9 mouse cellular contexts compared by ENCODE assay signal in genomic region chr2:152847057-152847814, GRCm38 (mm10). TPM values are rescaled to one million over a fixed set of nuclear protein-coding genes. Genes with fewer than 3 reads are reported as not detected.
DNase-seq lines count a peak whose midpoint lies in the region; ATAC-seq and TF ChIP-seq lines count a peak whose summit lies in the region.
"Had no signal": no experiment of that assay in that cellular context is flagged by ENCODE, and none has a peak within 500 bp of the region (broad histone marks: within the 10 kb centered on the region; RNA-seq: fewer than 3 reads in every experiment).

No protein-coding gene starts in this region.

- peak overlapping the region; percentile 55 for H3K4me2 ChIP-seq in intestine, postnatal 0 days (replicated peaks; ENCODE audit: low read depth)
- H3K4me2 ChIP-seq in neural tube, embryonic 12.5 days (replicated peaks), result peak overlapping the region; percentile 74

- no peak for DNase-seq in layer of hippocampus, adult 2 months (ENCODE audit: low spot score in 2 of 2)
- no peak for DNase-seq in layer of hippocampus, postnatal 25 days (ENCODE audit: extremely low spot score in 1 of 2, low spot score in 1 of 2)
- no peak for DNase-seq in ovary, postnatal 14 days (ENCODE audit: low spot score)
- no peak for DNase-seq in urinary bladder, postnatal 10 days (ENCODE audit: low spot score)

- whole genome bisulfite sequencing in intestine, postnatal 0 days, result 12% methylated on average over 3 of the region's 3 CpGs
- WGBS in neural tube, embryonic 12.5 days, result 20% methylated on average over 3 of the region's 3 CpGs

- H3K4me3 ChIP-seq in layer of hippocampus, adult 2 months, result peak overlapping the region; percentile 39
- H3K4me3 ChIP-seq in erythroblast, embryonic 14.5 days (replicated peaks), result peak overlapping the region; percentile 78
- peak overlapping the region; percentile 73; the same call in 1 of the 2 replicates for H3K4me3 ChIP-seq in intestine, postnatal 0 days (ENCODE audit: low read depth, low read length)
- H3K4me3 ChIP-seq in neural tube, embryonic 12.5 days, result no peak overlapping the region

- no peak for ATAC-seq in intestine, postnatal 0 days
- ATAC-seq in neural tube, embryonic 12.5 days (ENCODE audit: low FRiP score, low read depth), result peak; percentile 11; the same call in 1 of the 2 replicates
- ATAC-seq in megakaryocyte progenitor cell, adult 5-6 weeks (replicated peaks; ENCODE audit: poor library complexity), result no peak

- H3K4me1 ChIP-seq in erythroblast, embryonic 14.5 days (ENCODE audit: control insufficient read depth), result peaks cover 28% of the 10 kb centered on the region
- H3K4me1 ChIP-seq in intestine, postnatal 0 days (replicated peaks; ENCODE audit: control insufficient read depth, insufficient read depth, low read length), result no peaks in the 10 kb centered on the region
- H3K4me1 ChIP-seq in neural tube, embryonic 12.5 days, result peaks cover 16% of the 10 kb centered on the region

- TF ChIP-seq CTCF in layer of hippocampus, adult 2 months (conservative IDR thresholded peaks at IDR 0.05), result no peak
- TF ChIP-seq CTCF in intestine, postnatal 0 days (IDR thresholded peaks at IDR 0.05; ENCODE audit: low read depth), result no peak

- no peak overlapping the region for H3K9ac ChIP-seq in intestine, postnatal 0 days (ENCODE audit: low read depth, low read length)
- H3K9ac ChIP-seq in neural tube, embryonic 12.5 days, result no peak overlapping the region

- no peaks in the 10 kb centered on the region for H3K27me3 ChIP-seq in erythroblast, embryonic 14.5 days (ENCODE audit: control insufficient read depth)
- no peaks in the 10 kb centered on the region for H3K27me3 ChIP-seq in intestine, postnatal 0 days (replicated peaks; ENCODE audit: control insufficient read depth, insufficient read depth, low read length)
- H3K27me3 ChIP-seq in neural tube, embryonic 12.5 days (replicated peaks), result no peaks in the 10 kb centered on the region
- H3K27me3 ChIP-seq: Patski had no signal

- peaks cover 38% of the 10 kb centered on the region for H3K36me3 ChIP-seq in erythroblast, embryonic 14.5 days (ENCODE audit: control insufficient read depth)
- no peaks in the 10 kb centered on the region for H3K36me3 ChIP-seq in intestine, postnatal 0 days (ENCODE audit: control insufficient read depth, insufficient read depth)
- H3K36me3 ChIP-seq in neural tube, embryonic 12.5 days, result peaks cover 5% of the 10 kb centered on the region; the same call in 1 of the 2 replicates

- no peaks in the 10 kb centered on the region for H3K9me3 ChIP-seq in erythroblast, embryonic 14.5 days (ENCODE audit: control insufficient read depth, low read length)
- H3K9me3 ChIP-seq in intestine, postnatal 0 days (ENCODE audit: control insufficient read depth), result no peaks in the 10 kb centered on the region
- no peaks in the 10 kb centered on the region for H3K9me3 ChIP-seq in neural tube, embryonic 12.5 days

- peak overlapping the region; percentile 68 for H3K27ac ChIP-seq in layer of hippocampus, adult 2 months
- H3K27ac ChIP-seq in intestine, postnatal 0 days (ENCODE audit: low read depth, low read length), result no peak overlapping the region
- H3K27ac ChIP-seq in neural tube, embryonic 12.5 days, result no peak overlapping the region

RNA-seq across cellular contexts. Expression of gene Tpx2, which starts 0.5 kb away (rescaled TPM):
- total RNA-seq in layer of hippocampus, adult 2 months (2021), result 1 to 10 TPM; 2.0 to 2.2 TPM
- 1 to 10 TPM; 1.5 to 2.6 TPM for total RNA-seq in layer of hippocampus, postnatal 25 days (2021)
- polyA plus RNA-seq in erythroblast, embryonic 14.5 days (2012), result 4.9 and 5.7 TPM in 2 replicates
- 15.3 and 16.1 TPM in 2 replicates for polyA plus RNA-seq in intestine, postnatal 0 days (2015; fragmentation: Nextera tagmentation; extraction: Ambion mirVana)
- polyA plus RNA-seq in neural tube, embryonic 12.5 days (2016; fragmentation: Nextera tagmentation; extraction: Ambion mirVana), result 78.1 and 80.9 TPM in 2 replicates
- 104 and 111 TPM in 2 replicates for total RNA-seq in megakaryocyte progenitor cell, adult 5-6 weeks (2015)
- 112 and 114 TPM in 2 replicates for total RNA-seq in megakaryocyte progenitor cell, adult 5-6 weeks (2017)

RNA-seq across cellular contexts. Expression of gene Bcl2l1, which starts 15.7 kb away (rescaled TPM):
- 100 to 1,000 TPM; 129 to 134 TPM for total RNA-seq in layer of hippocampus, adult 2 months (2021)
- 100 to 1,000 TPM; 121 to 144 TPM for total RNA-seq in layer of hippocampus, postnatal 25 days (2021)
- polyA plus RNA-seq in erythroblast, embryonic 14.5 days (2012), result 212 and 213 TPM in 2 replicates
- polyA plus RNA-seq in intestine, postnatal 0 days (2015; fragmentation: Nextera tagmentation; extraction: Ambion mirVana), result 58.5 and 62.5 TPM in 2 replicates
- polyA plus RNA-seq in neural tube, embryonic 12.5 days (2016; fragmentation: Nextera tagmentation; extraction: Ambion mirVana), result 149 and 153 TPM in 2 replicates
- total RNA-seq in megakaryocyte progenitor cell, adult 5-6 weeks (2015), result 8.1 and 10.2 TPM in 2 replicates
- total RNA-seq in megakaryocyte progenitor cell, adult 5-6 weeks (2017), result 13.5 and 18.4 TPM in 2 replicates

Comparison
In these comparisons a context has a peak if more than half of its experiments do, and no peak if none do; other contexts are left out.
1. RNA of gene Tpx2, which starts 0.5 kb away (total RNA-seq): 104 to 114 TPM in megakaryocyte progenitor cell, adult 5-6 weeks; 1.5 to 2.6 TPM in layer of hippocampus, postnatal 25 days and 2.0 to 2.2 TPM in layer of hippocampus, adult 2 months; every median in the first group is over 10 times any median in the second.
2. RNA of gene Bcl2l1, which starts 15.7 kb away (total RNA-seq): 121 to 144 TPM in layer of hippocampus, postnatal 25 days and 129 to 134 TPM in layer of hippocampus, adult 2 months; 8.1 to 18.4 TPM in megakaryocyte progenitor cell, adult 5-6 weeks; every median in the first group is over 4 times any median in the second.